Mouse (Mus musculus): ENCODE results near the gene Sumo1. TPM values are rescaled to one million over a fixed set of nuclear protein-coding genes. Genes with fewer than 3 reads are reported as not detected.

The Sumo1 gene
- total and polyA plus RNA-seq, 3 experiments = 129 to 131 TPM; not detected in 1

DNA sequence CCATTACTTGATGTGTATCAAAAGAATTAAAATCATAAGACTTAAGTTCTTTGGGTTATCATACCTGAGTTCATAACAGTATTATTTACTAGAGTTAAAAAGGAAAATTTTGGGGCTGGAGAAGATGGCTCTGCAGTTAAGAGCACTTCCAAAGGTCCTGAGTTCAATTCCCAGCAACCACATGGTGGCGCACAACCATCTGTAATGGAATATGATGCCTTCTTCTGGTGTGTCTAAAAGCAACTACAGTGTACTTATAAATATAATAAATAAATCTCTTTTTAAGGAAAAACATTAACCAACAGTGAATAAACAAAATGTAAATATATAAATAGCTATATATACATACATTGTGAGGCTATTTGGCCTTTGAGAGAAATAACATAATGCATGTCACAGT is 31.1 kb upstream of the Sumo1 start:
- H3K27ac ChIP-seq (ENCODE audit: control insufficient read depth, low read depth, low read length) = no peak overlapping the region
- TF ChIP-seq RAD21 (IDR thresholded peaks at IDR 0.05; ENCODE audit: low read depth, low read length) (peak; percentile 12), BHLHE40 (IDR thresholded peaks at IDR 0.05; ENCODE audit: borderline replicate concordance, low read depth, low read length) (no peak), KAT2A (conservative IDR thresholded peaks at IDR 0.05; ENCODE audit: low read depth, low read length) (no peak), NELFE (IDR thresholded peaks at IDR 0.05; ENCODE audit: low read depth, low read length) (no peak), CTCF (IDR thresholded peaks at IDR 0.05 in 2 of 3, conservative IDR thresholded peaks at IDR 0.05 in 1 of 3; ENCODE audit: control insufficient read depth in 1 of 3, insufficient read depth in 1 of 3, low read depth in 2 of 3, low read length in 3 of 3, poor library complexity in 1 of 3, severe bottlenecking in 1 of 3) (peak in 1 of 3 experiments; percentile 39; a peak in 2 of 6 replicates)
- H3K9ac ChIP-seq (ENCODE audit: control insufficient read depth, low read depth, low read length, poor library complexity, severe bottlenecking) = no peak overlapping the region
- H3K27me3 ChIP-seq (ENCODE audit: control insufficient read depth in 1 of 2, insufficient read depth in 2 of 2, low read length in 2 of 2) = no peaks in the 10 kb centered on the region
- no peak for DNase-seq (ENCODE audit: low read depth, low spot score)
- peaks cover 8% of the 10 kb centered on the region for H3K79me2 ChIP-seq (ENCODE audit: control insufficient read depth, insufficient read depth, low read length, poor library complexity)
- H3K4me1 ChIP-seq (ENCODE audit: control insufficient read depth in 1 of 2, insufficient read depth in 2 of 2, low read length in 2 of 2) = no peaks in the 10 kb centered on the region
- H3K9me3 ChIP-seq (replicated peaks; ENCODE audit: insufficient read depth, low read length) = no peaks in the 10 kb centered on the region
- H3K4me3 ChIP-seq (ENCODE audit: control insufficient read depth in 1 of 2, insufficient read depth in 1 of 2, low read depth in 2 of 2, low read length in 2 of 2) = no peak overlapping the region
- H3K36me3 ChIP-seq (ENCODE audit: control insufficient read depth in 1 of 2, insufficient read depth in 2 of 2, low read length in 2 of 2) = peaks cover 20 to 82% of the 10 kb centered on the region in 2 experiments

DNA sequence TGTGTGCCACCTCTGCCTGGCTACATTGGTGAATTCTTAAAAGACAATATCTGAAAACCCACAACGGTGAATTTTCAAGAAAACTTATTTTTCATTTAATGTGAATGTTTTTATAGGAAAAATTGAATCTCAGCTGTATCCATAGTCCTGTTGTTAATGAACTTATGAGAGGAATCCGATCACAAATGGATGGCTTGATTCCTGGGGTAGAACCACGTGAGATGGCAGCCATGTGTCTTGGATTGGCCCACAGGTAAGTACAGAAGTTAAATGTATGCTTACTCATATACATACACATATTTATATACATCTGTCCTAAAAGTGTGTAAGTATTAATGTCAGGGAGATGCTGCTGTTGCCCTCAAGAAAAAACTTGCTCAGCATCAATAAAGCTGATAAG is 27.6 kb upstream of the Sumo1 start:
- peaks cover 11 to 72% of the 10 kb centered on the region in 2 experiments for H3K36me3 ChIP-seq (ENCODE audit: control insufficient read depth in 1 of 2, insufficient read depth in 2 of 2, low read length in 2 of 2)
- no peak overlapping the region for H3K27ac ChIP-seq (ENCODE audit: control insufficient read depth, low read depth, low read length)
- H3K79me2 ChIP-seq (ENCODE audit: control insufficient read depth, insufficient read depth, low read length, poor library complexity) = peaks cover 19% of the 10 kb centered on the region
- no peak for DNase-seq (ENCODE audit: low read depth, low spot score)
- H3K9me3 ChIP-seq (replicated peaks; ENCODE audit: insufficient read depth, low read length) = no peaks in the 10 kb centered on the region
- no peak overlapping the region for H3K9ac ChIP-seq (ENCODE audit: control insufficient read depth, low read depth, low read length, poor library complexity, severe bottlenecking)
- no peaks in the 10 kb centered on the region for H3K4me1 ChIP-seq (ENCODE audit: control insufficient read depth in 1 of 2, insufficient read depth in 2 of 2, low read length in 2 of 2)
- TF ChIP-seq CTCF (IDR thresholded peaks at IDR 0.05 in 2 of 3, conservative IDR thresholded peaks at IDR 0.05 in 1 of 3; ENCODE audit: control insufficient read depth in 1 of 3, insufficient read depth in 1 of 3, low read depth in 2 of 3, low read length in 3 of 3, poor library complexity in 1 of 3, severe bottlenecking in 1 of 3) (no peak), MAFK (IDR thresholded peaks at IDR 0.05; ENCODE audit: borderline replicate concordance, low read depth, low read length) (no peak), GATA1 (IDR thresholded peaks at IDR 0.05; ENCODE audit: low read depth, low read length) (no peak), MYC (IDR thresholded peaks at IDR 0.05; ENCODE audit: low read depth, low read length) (no peak), SMC3 (IDR thresholded peaks at IDR 0.05; ENCODE audit: low read depth, low read length) (no peak), USF2 (IDR thresholded peaks at IDR 0.05; ENCODE audit: borderline replicate concordance in 1 of 2, insufficient read depth in 1 of 2, low read depth in 1 of 2, low read length in 2 of 2) (no peak), JUND (IDR thresholded peaks at IDR 0.05; ENCODE audit: low read depth, low read length) (no peak), ELF1 (IDR thresholded peaks at IDR 0.05; ENCODE audit: low read depth, low read length) (no peak), UBTF (IDR thresholded peaks at IDR 0.05; ENCODE audit: borderline replicate concordance, insufficient read depth, low read depth, low read length) (no peak), BHLHE40 (IDR thresholded peaks at IDR 0.05; ENCODE audit: borderline replicate concordance, low read depth, low read length) (no peak), HCFC1 (IDR thresholded peaks at IDR 0.05; ENCODE audit: low read depth, low read length) (no peak), TAL1 (IDR thresholded peaks at IDR 0.05; ENCODE audit: low read length) (no peak), RAD21 (IDR thresholded peaks at IDR 0.05; ENCODE audit: low read depth, low read length) (no peak), TCF12 (IDR thresholded peaks at IDR 0.05; ENCODE audit: low read depth, low read length) (no peak), ZC3H11A (IDR thresholded peaks at IDR 0.05; ENCODE audit: low read depth, low read length) (no peak), ZKSCAN1 (IDR thresholded peaks at IDR 0.05; ENCODE audit: low read depth, low read length) (no peak)
- no peak overlapping the region for H3K4me3 ChIP-seq (ENCODE audit: control insufficient read depth in 1 of 2, insufficient read depth in 1 of 2, low read depth in 2 of 2, low read length in 2 of 2)
- no peaks in the 10 kb centered on the region for H3K27me3 ChIP-seq (ENCODE audit: control insufficient read depth in 1 of 2, insufficient read depth in 2 of 2, low read length in 2 of 2)
